Mouse (Mus musculus) skeletal muscle tissue, adult 2 months (tissue): ENCODE results near the gene Ptprg.

ENCODE experiments used
- DNase-seq: peaks from one replicate; pipeline ENCODE4 v3.0.0-alpha.2; 2012; ENCODE audit warnings: low read depth, low spot score

The Ptprg gene

GRCm38 (mm10) chr14:11618140-11618705, 64.9 kb downstream of the Ptprg start:
- no peak for DNase-seq

- DNase-seq: no peak
Measured at GRCm38 (mm10) chr14:11619606-11620005, 66.3 kb downstream of the Ptprg start.

DNA sequence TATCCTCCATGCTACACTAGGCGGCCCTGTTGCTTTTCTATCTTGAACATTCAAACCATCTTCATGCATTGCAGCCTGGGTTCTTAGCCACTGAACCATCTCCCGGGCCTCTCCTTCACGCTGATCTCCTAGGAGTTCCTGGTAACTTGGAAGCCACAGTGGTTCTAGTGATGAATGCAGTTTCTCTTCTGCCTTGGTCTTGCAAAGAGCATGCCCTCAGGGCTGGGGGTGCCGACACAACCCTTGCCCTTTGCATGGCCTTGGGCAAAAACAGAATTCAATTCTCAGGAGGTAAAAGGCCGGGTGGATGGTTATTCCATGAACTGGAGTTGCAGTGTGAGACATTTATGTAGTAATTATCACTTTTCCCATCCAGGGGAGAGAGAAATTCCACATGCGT, 67.0 kb downstream of the Ptprg start:
- no peak for DNase-seq

- DNase-seq: no peak
Measured at GRCm38 (mm10) chr14:11620962-11621568, 67.7 kb downstream of the Ptprg start.

GRCm38 (mm10) chr14:11623576-11623975, 70.2 kb downstream of the Ptprg start:
- DNase-seq: no peak

- no peak for DNase-seq
Measured at GRCm38 (mm10) chr14:11630736-11631135, 77.4 kb downstream of the Ptprg start.

DNA sequence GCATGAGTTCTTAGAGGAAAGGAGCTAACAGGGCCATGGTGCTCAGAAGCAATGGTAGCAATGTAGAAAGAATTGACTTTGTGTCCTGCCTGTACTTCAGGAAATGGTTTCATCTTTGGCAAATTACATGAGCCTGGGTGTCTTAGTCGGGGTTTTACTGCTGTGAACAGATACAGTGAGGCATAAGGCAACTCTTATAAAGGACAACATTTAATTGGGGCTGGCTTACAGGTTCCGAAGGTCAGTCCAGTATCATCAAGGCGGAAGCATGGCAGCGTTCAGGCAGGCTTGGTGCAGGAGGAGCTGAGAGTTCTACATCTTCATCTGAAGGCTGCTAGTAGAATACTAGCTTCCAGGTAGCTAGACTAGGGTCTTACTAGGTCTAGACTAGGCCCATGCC, 78.2 kb downstream of the Ptprg start:
- DNase-seq: no peak

DNA sequence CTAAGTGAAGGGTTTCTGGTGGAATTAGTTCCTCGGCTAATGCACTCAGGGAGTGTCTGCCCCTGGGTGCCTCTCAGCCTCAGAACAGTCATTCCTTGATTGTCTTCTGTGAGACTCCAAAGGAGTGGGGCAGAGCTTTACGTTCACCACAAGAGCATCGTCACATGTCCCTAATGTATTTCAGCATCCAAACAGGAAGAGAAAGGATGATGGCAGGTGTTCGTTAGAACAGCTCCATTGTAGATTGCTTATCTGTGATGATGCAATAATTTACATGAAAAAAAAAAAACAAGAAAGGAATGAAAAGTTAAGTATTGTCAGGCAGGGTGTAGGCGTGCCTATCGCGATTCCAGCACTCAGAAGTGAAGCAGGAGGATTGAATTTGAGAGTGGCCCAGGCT, 84.3 kb downstream of the Ptprg start:
- no peak for DNase-seq

GRCm38 (mm10) chr14:11639366-11639765, 86.0 kb downstream of the Ptprg start:
- peak; percentile 13 for DNase-seq

- no peak for DNase-seq
Measured at GRCm38 (mm10) chr14:11640372-11640771, 87.0 kb downstream of the Ptprg start.

DNA sequence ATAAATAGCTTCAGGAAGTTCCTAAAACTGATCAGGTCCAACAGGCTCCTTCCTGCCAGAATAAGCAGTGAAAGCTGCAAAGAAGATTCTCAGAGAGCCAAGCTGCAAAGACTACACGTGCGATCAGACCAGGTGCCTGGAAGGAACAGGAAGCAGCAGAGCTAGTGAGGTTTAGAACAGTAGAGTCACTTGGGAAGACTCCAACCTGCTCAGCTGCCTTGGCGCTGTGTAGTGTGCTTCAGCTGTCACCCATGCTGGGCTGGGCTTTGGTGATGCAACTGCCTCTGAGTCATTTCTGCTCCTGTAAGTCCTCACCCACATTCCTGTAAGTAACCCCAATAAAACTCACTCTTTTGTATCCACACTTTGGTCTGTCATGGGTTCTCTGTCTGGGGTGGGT, 87.7 kb downstream of the Ptprg start:
- DNase-seq: no peak

DNA sequence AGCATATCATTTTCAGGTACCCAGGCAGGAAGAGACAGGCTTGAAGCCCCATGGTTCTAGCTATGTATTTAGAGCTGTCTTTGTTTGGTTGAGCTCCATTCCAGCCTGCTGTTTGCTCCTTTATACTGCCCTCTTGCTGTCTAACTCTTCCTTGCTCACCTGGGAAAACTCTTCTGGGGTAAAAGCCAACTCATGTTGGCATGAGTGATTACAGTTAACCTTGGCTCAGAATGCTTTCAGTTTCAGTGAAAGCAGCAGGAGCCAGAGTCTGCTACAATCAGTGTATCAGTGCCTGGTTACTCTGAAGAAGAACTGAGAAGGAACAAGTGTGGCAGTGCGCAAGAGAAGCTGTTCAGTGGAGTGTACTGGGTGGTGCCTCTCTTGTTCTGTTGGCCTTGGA, 89.6 kb downstream of the Ptprg start:
- DNase-seq: no peak

- DNase-seq: no peak
Measured at GRCm38 (mm10) chr14:11657374-11657773, 104.0 kb downstream of the Ptprg start.

DNA sequence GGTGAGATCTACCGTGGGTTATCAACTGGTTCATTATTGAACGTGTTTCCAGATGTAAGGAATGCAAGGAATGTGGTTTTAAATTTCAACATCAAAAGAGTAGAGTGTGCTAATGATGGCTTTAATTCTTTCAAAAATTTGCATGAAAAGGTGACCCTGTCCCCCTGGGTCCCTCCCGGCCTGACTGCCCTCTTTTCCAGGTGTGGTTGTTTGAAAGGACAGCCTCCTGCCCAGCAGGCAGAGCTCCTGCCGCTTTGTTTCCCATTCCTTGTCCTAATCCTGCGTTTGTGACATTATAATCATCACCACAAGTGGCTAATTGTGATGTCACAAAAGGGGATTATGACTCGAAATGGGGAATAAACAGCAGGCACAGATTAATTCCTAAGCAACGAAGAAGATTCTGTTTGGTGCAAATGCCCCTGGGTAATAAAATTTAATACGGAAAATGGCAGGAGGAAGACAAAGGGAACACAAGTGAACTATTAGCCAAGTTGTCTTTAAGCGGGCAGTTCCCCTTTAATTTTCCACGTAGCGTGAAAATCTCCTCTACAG, 110.4 kb downstream of the Ptprg start:
- no peak for DNase-seq

DNA sequence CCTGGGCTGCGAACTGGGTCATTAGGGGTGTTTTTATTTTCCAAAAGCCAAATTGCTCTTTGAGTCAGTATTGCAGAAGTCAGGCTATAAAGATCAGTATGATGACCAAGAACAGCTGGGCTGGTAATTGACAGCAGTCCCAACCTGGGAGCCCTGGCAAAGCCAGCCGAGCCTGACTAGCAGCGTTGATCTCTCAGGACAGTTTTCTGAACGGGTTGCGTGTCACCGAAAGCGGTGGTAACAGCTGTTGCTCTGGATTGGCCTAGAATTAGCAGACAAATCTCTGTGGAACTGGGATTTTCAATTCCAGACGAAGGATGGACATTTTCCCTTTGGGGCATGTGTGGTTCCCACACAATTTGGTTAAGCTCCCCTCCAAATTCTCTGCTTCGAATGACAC, 111.0 kb downstream of the Ptprg start:
- peak; percentile 49 for DNase-seq

DNA sequence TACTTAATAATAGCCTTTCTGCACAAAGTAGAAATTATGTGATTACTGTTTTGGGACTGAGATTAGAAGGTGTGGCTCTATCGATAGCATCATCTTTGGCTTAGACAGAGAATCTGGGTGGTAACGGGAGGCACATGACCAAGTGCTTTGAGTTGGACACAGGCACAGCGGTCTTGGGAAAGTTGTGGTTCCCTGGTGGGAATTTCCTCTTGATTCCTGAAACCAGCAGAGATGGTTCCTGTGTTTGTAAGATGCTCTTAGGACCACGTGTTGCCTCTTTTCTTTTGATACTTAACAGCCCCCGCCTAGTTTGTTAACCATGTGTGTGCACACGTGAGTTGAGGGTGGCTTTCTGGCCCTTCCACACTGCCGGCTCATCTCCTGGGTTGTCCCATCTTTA, 111.7 kb downstream of the Ptprg start:
- peak; percentile 56 for DNase-seq

DNA sequence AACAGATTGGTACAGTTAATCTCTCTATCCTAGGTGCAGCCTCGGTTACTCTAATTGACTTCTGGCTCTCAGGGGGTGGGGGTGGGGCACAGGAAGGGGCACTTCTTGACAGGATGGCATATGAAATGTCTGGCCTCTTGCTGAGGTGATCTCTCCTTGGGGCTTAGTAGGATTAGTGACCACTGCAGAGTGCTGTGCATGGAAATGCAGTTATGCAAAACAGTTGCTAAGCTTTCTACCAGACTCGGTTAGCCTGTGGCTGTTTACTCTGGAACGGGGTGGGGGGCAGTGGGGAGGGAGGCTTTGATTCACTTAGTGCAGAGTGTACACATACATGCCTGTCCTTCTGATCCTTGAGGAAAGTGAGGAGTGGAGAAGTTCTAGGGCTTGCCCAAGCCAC, 114.4 kb downstream of the Ptprg start:
- no peak for DNase-seq

DNA sequence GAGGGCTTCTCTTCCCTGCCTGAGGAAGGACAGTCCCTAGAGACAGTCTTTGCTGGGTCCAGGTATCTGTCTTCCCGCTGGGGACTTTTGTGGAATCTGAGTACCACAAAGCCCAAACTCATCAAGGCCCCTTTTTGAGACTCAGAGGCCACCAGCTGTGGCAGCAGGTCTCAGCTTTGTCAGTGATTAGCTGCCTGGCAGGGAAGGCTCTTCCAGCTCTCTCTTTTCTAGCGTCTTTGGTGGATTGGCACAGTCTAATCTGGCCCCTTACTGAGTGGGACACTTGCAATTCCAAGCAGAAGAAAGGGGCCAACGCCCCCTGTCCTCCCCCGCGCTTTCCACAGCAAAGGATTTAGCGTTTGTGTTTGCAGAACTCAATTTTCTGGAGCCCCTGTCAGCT, 117.5 kb downstream of the Ptprg start:
- DNase-seq: no peak

GRCm38 (mm10) chr14:11672981-11673547, 119.7 kb downstream of the Ptprg start:
- no peak for DNase-seq

- DNase-seq: no peak
Measured at GRCm38 (mm10) chr14:11678201-11678600, 124.9 kb downstream of the Ptprg start.

DNA sequence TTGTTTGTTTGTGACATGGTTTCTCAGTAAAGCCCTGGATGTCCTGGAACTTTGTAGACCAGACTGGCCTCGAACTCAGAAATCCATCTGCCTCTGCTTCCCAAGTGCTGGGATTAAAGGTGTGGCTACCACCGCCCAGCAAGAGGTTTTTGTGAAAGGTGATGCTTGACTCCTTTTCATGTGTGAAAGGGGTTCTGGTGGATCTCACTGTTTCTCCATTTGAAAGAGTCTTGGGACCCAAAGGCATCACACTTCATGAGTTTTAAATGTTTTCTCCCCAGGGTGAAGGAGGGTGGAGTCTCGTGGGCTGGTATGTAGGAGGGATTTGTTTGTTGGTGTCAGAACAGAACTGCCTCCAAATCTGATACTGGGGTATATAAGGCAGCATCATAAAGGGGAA, 126.4 kb downstream of the Ptprg start:
- DNase-seq: no peak

GRCm38 (mm10) chr14:11680621-11681020, 127.3 kb downstream of the Ptprg start:
- no peak for DNase-seq

DNA sequence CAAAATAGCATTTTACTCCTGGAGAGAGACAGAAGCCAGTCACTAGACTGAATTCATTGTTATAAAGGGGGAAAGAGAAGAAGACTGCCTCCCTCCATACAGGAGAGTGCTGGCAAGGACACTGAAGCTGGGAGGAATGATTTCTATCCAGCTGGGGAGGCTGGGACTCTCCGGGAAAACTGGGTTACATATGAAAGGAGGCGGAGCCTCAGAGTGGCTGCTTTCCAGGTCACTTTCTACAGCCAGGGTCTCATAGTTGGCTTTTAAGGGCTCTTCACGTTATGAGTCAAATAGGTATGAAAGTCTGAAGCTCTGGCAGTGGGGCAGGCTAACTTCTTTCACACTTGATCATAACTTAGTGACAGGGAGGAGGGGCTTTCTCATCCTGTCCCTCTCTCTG, 129.1 kb downstream of the Ptprg start:
- no peak for DNase-seq
